Mouse (Mus musculus): ENCODE data around the gene Zc3hc1.

DNA sequence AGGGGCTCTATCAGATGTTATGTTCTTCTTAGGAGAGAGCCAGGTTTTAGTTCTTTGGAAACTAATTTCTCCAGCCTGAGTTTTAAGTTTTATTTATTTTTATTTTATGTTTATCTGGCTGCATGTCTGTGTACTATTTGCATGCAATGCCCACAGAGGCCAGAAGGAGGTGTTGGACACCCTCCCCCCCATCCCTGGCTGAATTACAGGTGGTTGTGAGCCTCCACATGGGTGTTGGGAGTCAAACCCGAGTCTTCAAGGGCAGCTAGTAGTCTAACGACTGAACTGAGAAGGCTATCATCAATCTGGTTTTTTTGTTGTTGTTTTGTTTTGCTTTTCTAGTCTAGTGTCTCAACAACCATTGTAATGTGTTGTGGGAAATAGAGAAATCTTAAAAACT, 25.3 kb upstream of the Zc3hc1 start:
- no peak for TF ChIP-seq CTCF (IDR thresholded peaks at IDR 0.05; ENCODE audit: control insufficient read depth, insufficient read depth, insufficient read length)
- TF ChIP-seq MAX (IDR thresholded peaks at IDR 0.05): no peak
- TF ChIP-seq MYOD1 (IDR thresholded peaks at IDR 0.05; ENCODE audit: control insufficient read depth, insufficient read length, low read depth): no peak
- TF ChIP-seq USF1 (IDR thresholded peaks at IDR 0.05; ENCODE audit: low read depth): no peak
- no peak for TF ChIP-seq MYOG (IDR thresholded peaks at IDR 0.05; ENCODE audit: control insufficient read depth, extremely low read depth, insufficient read length)

All from C2C12 (cell line).